In genomic region chr1:166752990-166753709, GRCm38 (mm10) we compare ENCODE assay signal across 19 mouse cellular contexts.
DNase-seq lines count a peak whose midpoint lies in the region; ATAC-seq and TF ChIP-seq lines count a peak whose summit lies in the region.
"Had no signal": no experiment of that assay in that cellular context is flagged by ENCODE, and none has a peak within 500 bp of the region (broad histone marks: within the 10 kb centered on the region; RNA-seq: fewer than 3 reads in every experiment).

No protein-coding gene starts in this region.

- H3K4me1 ChIP-seq in forebrain, postnatal 0 days (ENCODE audit: insufficient read depth) = no peaks in the 10 kb centered on the region; the same call in none of the 2 replicates
- no peaks in the 10 kb centered on the region for H3K4me1 ChIP-seq in neural tube, embryonic 15.5 days
- H3K4me1 ChIP-seq: embryonic facial prominence, embryonic 12.5 days; limb, embryonic 15.5 days had no signal

- H3K4me3 ChIP-seq in left cerebral cortex, adult 2 months = no peak overlapping the region
- H3K4me3 ChIP-seq in forebrain, postnatal 0 days (ENCODE audit: low read depth, low read length) = no peak overlapping the region
- H3K4me3 ChIP-seq in neural tube, embryonic 15.5 days (replicated peaks) = no peak overlapping the region
- H3K4me3 ChIP-seq: embryonic facial prominence, embryonic 12.5 days; heart, adult 2 months; limb, embryonic 15.5 days had no signal

- H3K27me3 ChIP-seq in forebrain, postnatal 0 days (ENCODE audit: insufficient read depth, low read length) = no peaks in the 10 kb centered on the region
- H3K27me3 ChIP-seq in neural tube, embryonic 15.5 days (replicated peaks) = no peaks in the 10 kb centered on the region
- H3K27me3 ChIP-seq: CH12.LX; embryonic facial prominence, embryonic 12.5 days; limb, embryonic 15.5 days had no signal

- no peak for DNase-seq in cerebellum, postnatal 4 days (ENCODE audit: low spot score in 2 of 2)
- DNase-seq in left cerebral cortex, postnatal 4 days = peak; percentile 6
- no peak for DNase-seq in left cerebral cortex, adult 2 months (ENCODE audit: extremely low spot score in 1 of 2, low spot score in 2 of 2)
- DNase-seq in forebrain, postnatal 0 days = peak; percentile 63
- DNase-seq in yolk sac, embryonic 10.5 days (ENCODE audit: low spot score) = no peak
- no peak for DNase-seq in gastrocnemius, postnatal 36 days
- DNase-seq: heart, adult 2 months; kidney, postnatal 14 days; liver, postnatal 0 days; lung, postnatal 4 days; thymus, adult 2 months had no signal

- 64% methylated on average over 6 of the region's 6 CpGs for WGBS in forebrain, postnatal 0 days
- WGBS in neural tube, embryonic 15.5 days = 87% methylated on average over 6 of the region's 6 CpGs

- no peak overlapping the region for H3K27ac ChIP-seq in left cerebral cortex, adult 2 months
- H3K27ac ChIP-seq in forebrain, postnatal 0 days (ENCODE audit: low read depth, low read length) = no peak overlapping the region
- H3K27ac ChIP-seq in neural tube, embryonic 15.5 days (replicated peaks) = no peak overlapping the region
- H3K27ac ChIP-seq: embryonic facial prominence, embryonic 12.5 days; heart, adult 2 months; hindbrain, embryonic 14.5 days; limb, embryonic 15.5 days had no signal

- peak; percentile 95 for ATAC-seq in cerebellum, adult (ENCODE audit: insufficient number of reproducible peaks, low FRiP score, low TSS enrichment)
- peak; percentile 66 for ATAC-seq in forebrain, postnatal 0 days
- no peak for ATAC-seq in neural tube, embryonic 15.5 days (ENCODE audit: low FRiP score)
- ATAC-seq: intestine, embryonic 16.5 days; liver, postnatal 0 days had no signal

- H3K36me3 ChIP-seq in forebrain, postnatal 0 days (ENCODE audit: insufficient read depth) = no peaks in the 10 kb centered on the region
- H3K36me3 ChIP-seq in neural tube, embryonic 15.5 days = no peaks in the 10 kb centered on the region
- H3K36me3 ChIP-seq: embryonic facial prominence, embryonic 12.5 days; limb, embryonic 15.5 days had no signal

- intact Hi-C loops in left cerebral cortex, postnatal 4 days (cut with DNase I) = no loop called here
- intact Hi-C loops in left cerebral cortex, adult 2 months (cut with DNase I) = no loop called here
- intact Hi-C loops in gastrocnemius, postnatal 36 days (cut with DNase I) = no loop called here

- no peaks in the 10 kb centered on the region for H3K9me3 ChIP-seq in forebrain, postnatal 0 days (ENCODE audit: low read length)
- H3K9me3 ChIP-seq in neural tube, embryonic 15.5 days (replicated peaks) = no peaks in the 10 kb centered on the region
- H3K9me3 ChIP-seq: embryonic facial prominence, embryonic 12.5 days; limb, embryonic 15.5 days had no signal

- TF ChIP-seq CTCF in left cerebral cortex, adult 2 months (IDR thresholded peaks at IDR 0.05) = no peak
- no peak for TF ChIP-seq CTCF in forebrain, postnatal 0 days (IDR thresholded peaks at IDR 0.05; ENCODE audit: low read depth)

- H3K9ac ChIP-seq in forebrain, postnatal 0 days = no peak overlapping the region
- no peak overlapping the region for H3K9ac ChIP-seq in neural tube, embryonic 15.5 days (replicated peaks)
- H3K9ac ChIP-seq: embryonic facial prominence, embryonic 12.5 days; hindbrain, embryonic 14.5 days; limb, embryonic 15.5 days; liver, postnatal 0 days had no signal

- H3K4me2 ChIP-seq in forebrain, postnatal 0 days (ENCODE audit: low read depth) = no peak overlapping the region
- no peak overlapping the region for H3K4me2 ChIP-seq in neural tube, embryonic 15.5 days
- H3K4me2 ChIP-seq: embryonic facial prominence, embryonic 12.5 days; hindbrain, embryonic 14.5 days; limb, embryonic 15.5 days; midbrain, embryonic 11.5 days had no signal

Comparison
In these comparisons a context has a peak if more than half of its experiments do, and no peak if none do; other contexts are left out.
1. DNase-seq: peak in left cerebral cortex, postnatal 4 days (single experiment) and forebrain, postnatal 0 days (single experiment); none in cerebellum, postnatal 4 days (0 of 2), left cerebral cortex, adult 2 months (0 of 2), yolk sac, embryonic 10.5 days (single experiment) and gastrocnemius, postnatal 36 days (0 of 2).